Mouse (Mus musculus): ENCODE measurements at regions not wholly inside any gene's neighbourhood (a gene's known extent, or its start where the extent isn't known, plus 50 kb on each side); places are given as distances from the start of the nearest gene placed in this dataset.

DNA sequence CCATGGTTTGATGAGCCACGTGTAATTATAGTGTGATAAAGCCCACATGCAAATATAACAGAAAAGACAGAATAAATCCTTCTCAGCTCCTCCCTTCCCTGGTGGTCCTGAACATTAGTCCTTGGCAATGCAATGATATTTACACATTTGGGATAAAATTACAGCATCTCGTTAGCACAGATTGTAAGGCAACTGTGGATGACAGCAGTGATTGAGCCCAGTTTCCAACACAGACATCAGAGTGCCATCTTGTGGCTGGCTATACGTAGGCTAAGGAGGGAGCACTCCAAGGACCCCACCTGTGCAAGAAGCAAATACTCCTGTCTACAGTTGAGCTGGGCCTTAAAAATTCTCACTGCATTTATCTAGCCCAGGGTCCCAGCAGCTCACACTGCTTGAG lies 84.1 kb upstream of the Ercc4 start:
- no peak overlapping the region for H3K4me2 ChIP-seq
- H3K9me3 ChIP-seq, result no peaks in the 10 kb centered on the region
- H3K4me1 ChIP-seq, result 0 out of 2 replicates have a peak, but pooled peaks cover 4% of the 10 kb centered on the region
- no peaks in the 10 kb centered on the region for H3K36me3 ChIP-seq
- H3K9ac ChIP-seq, result no peak overlapping the region
- no peak for ATAC-seq (ENCODE audit: borderline replicate concordance, extremely low read depth, low FRiP score, low TSS enrichment)
- no peak overlapping the region for H3K4me3 ChIP-seq
- 31% methylated on average over 3 of the region's 3 CpGs for WGBS
- H3K27ac ChIP-seq, result no peak overlapping the region
- H3K27me3 ChIP-seq, result peaks cover 4% of the 10 kb centered on the region; the same call in 1 of the 2 replicates

DNA sequence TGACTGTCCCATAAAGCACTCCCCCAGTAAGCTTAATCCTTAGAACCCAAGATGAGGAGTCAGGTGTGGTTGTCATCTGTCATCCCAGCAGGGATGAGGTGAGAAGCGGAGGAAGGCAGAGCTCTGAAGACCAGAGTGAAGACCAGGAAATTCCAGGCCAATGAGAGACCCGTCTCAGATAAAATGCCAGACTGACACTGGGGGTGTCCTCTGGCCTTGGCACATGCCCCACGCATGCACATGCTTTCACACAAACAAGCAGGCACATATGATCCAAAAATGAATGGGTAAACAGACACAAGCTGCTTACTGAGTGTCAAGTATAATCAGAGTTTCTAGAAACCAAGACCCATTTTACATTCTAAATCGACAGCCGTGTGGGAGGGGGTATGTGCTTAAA lies 75.3 kb upstream of the Ercc4 start:
- Histone ChIP-seq H3K9me3 (no peaks in the 10 kb centered on the region), H3K9ac (no peak overlapping the region), H3K4me3 (no peak overlapping the region), H3K27me3 (no peaks in the 10 kb centered on the region), H3K4me2 (no peak overlapping the region), H3K27ac (no peak overlapping the region), H3K4me1 (0 out of 2 replicates have a peak, but pooled peaks cover 4% of the 10 kb centered on the region), H3K36me3 (no peaks in the 10 kb centered on the region)
- ATAC-seq (ENCODE audit: borderline replicate concordance, extremely low read depth, low FRiP score, low TSS enrichment), result no peak
- 63% methylated on average over 5 of the region's 5 CpGs for WGBS

- Histone ChIP-seq H3K4me2 (no peak overlapping the region), H3K27ac (no peak overlapping the region), H3K9ac (no peak overlapping the region), H3K36me3 (no peaks in the 10 kb centered on the region), H3K4me3 (no peak overlapping the region), H3K9me3 (no peaks in the 10 kb centered on the region), H3K4me1 (peaks cover 4% of the 10 kb centered on the region; the same call in 1 of the 2 replicates), H3K27me3 (no peaks in the 10 kb centered on the region)
- WGBS, result 84% methylated on average over 4 of the region's 4 CpGs
- ATAC-seq (ENCODE audit: borderline replicate concordance, extremely low read depth, low FRiP score, low TSS enrichment), result no peak
These were observed 72.9 kb upstream of the Ercc4 start for GRCm38 (mm10) chr16:13036596-13036995.

- WGBS, result 25% methylated on average over 15 of the region's 15 CpGs
- Histone ChIP-seq H3K9me3 (no peaks in the 10 kb centered on the region), H3K27me3 (no peaks in the 10 kb centered on the region), H3K36me3 (no peaks in the 10 kb centered on the region), H3K9ac (no peak overlapping the region), H3K4me2 (peak overlapping the region; percentile 23; the same call in 1 of the 2 replicates), H3K4me3 (no peak overlapping the region), H3K4me1 (peaks cover 4% of the 10 kb centered on the region; the same call in 1 of the 2 replicates), H3K27ac (peak overlapping the region; percentile 45)
- ATAC-seq (ENCODE audit: borderline replicate concordance, extremely low read depth, low FRiP score, low TSS enrichment), result peak; percentile 52; the same call in 1 of the 2 replicates
These were observed 69.0 kb upstream of the Ercc4 start for GRCm38 (mm10) chr16:13040312-13041100.

- peaks cover 4% of the 10 kb centered on the region; the same call in 1 of the 2 replicates for H3K4me1 ChIP-seq
- no peaks in the 10 kb centered on the region for H3K27me3 ChIP-seq
- H3K27ac ChIP-seq, result no peak overlapping the region
- H3K4me2 ChIP-seq, result no peak overlapping the region
- 48% methylated on average over 3 of the region's 3 CpGs for WGBS
- H3K4me3 ChIP-seq, result no peak overlapping the region
- no peak for ATAC-seq (ENCODE audit: borderline replicate concordance, extremely low read depth, low FRiP score, low TSS enrichment)
- no peak overlapping the region for H3K9ac ChIP-seq
- H3K9me3 ChIP-seq, result no peaks in the 10 kb centered on the region
- no peaks in the 10 kb centered on the region for H3K36me3 ChIP-seq
These were observed 68.1 kb upstream of the Ercc4 start for GRCm38 (mm10) chr16:13041356-13041755.

GRCm38 (mm10) chr16:13045079-13045590 lies 64.3 kb upstream of the Ercc4 start:
- 64% methylated on average over 10 of the region's 10 CpGs for WGBS
- ATAC-seq (ENCODE audit: borderline replicate concordance, extremely low read depth, low FRiP score, low TSS enrichment), result no peak

GRCm38 (mm10) chr16:13046366-13047120 lies 62.9 kb upstream of the Ercc4 start:
- Histone ChIP-seq H3K4me2 (no peak overlapping the region), H3K4me3 (no peak overlapping the region), H3K36me3 (no peaks in the 10 kb centered on the region), H3K9me3 (no peaks in the 10 kb centered on the region), H3K27ac (no peak overlapping the region), H3K4me1 (no peaks in the 10 kb centered on the region), H3K9ac (no peak overlapping the region), H3K27me3 (no peaks in the 10 kb centered on the region)
- WGBS, result 68% methylated on average over 6 of the region's 6 CpGs
- no peak for ATAC-seq (ENCODE audit: borderline replicate concordance, extremely low read depth, low FRiP score, low TSS enrichment)

More at GRCm38 (mm10) chr16:13045079-13045590, 64.3 kb upstream of the Ercc4 start:
- Histone ChIP-seq H3K27ac (no peak overlapping the region), H3K4me1 (peaks cover 2% of the 10 kb centered on the region; the same call in 1 of the 2 replicates), H3K4me2 (no peak overlapping the region), H3K9me3 (no peaks in the 10 kb centered on the region), H3K36me3 (no peaks in the 10 kb centered on the region), H3K27me3 (no peaks in the 10 kb centered on the region), H3K4me3 (no peak overlapping the region), H3K9ac (no peak overlapping the region)

- no peaks in the 10 kb centered on the region for H3K4me1 ChIP-seq
- ATAC-seq (ENCODE audit: borderline replicate concordance, extremely low read depth, low FRiP score, low TSS enrichment), result no peak
- H3K9ac ChIP-seq, result no peak overlapping the region
- no peaks in the 10 kb centered on the region for H3K9me3 ChIP-seq
- no peaks in the 10 kb centered on the region for H3K27me3 ChIP-seq
- H3K27ac ChIP-seq, result no peak overlapping the region
- H3K4me2 ChIP-seq, result no peak overlapping the region
- H3K36me3 ChIP-seq, result no peaks in the 10 kb centered on the region
- whole genome bisulfite sequencing, result 81% methylated on average over 4 of the region's 4 CpGs
- no peak overlapping the region for H3K4me3 ChIP-seq
These were observed 60.2 kb upstream of the Ercc4 start for GRCm38 (mm10) chr16:13049321-13049720.

DNA sequence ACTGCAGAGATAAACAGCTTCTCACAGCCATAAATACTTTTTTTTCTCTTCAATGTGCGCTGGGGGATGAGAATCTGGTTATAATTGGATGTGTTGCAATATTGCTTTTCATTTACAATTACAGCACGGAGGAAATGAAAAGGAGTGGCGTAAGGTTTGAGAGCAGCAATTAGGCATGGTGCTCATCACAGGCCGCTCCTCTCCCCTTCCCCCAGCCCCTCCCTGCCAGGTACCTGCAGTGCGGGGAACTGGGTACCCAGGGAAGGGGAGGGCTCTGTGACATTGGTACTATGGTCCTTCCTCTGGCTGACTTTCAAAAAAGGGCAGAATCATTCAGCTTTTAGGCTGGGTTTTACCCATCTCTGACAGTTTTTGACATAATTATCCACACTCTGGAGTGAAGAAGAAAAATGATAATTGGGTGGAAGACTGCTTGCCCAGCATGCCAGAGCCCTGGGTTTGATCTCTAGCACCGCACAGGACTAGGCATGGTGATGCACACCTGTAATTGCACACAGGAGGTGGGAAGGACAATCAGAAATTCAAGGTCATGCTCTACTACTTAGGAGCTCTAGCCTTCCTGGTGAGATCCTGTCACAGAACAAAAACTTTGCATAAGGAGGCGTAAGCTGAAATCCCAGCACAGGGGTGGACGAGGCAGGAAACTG lies 59.1 kb upstream of the Ercc4 start:
- Histone ChIP-seq H3K27ac (no peak overlapping the region), H3K4me2 (no peak overlapping the region), H3K9me3 (no peaks in the 10 kb centered on the region), H3K36me3 (no peaks in the 10 kb centered on the region), H3K27me3 (no peaks in the 10 kb centered on the region), H3K4me3 (no peak overlapping the region), H3K9ac (no peak overlapping the region), H3K4me1 (no peaks in the 10 kb centered on the region)
- no peak for ATAC-seq (ENCODE audit: borderline replicate concordance, extremely low read depth, low FRiP score, low TSS enrichment)
- 68% methylated on average over 8 of the region's 8 CpGs for WGBS

- no peaks in the 10 kb centered on the region for H3K4me1 ChIP-seq
- ATAC-seq (ENCODE audit: borderline replicate concordance, extremely low read depth, low FRiP score, low TSS enrichment), result no peak
- no peaks in the 10 kb centered on the region for H3K9me3 ChIP-seq
- 62% methylated on average over 7 of the region's 7 CpGs for WGBS
- no peak overlapping the region for H3K9ac ChIP-seq
- no peak overlapping the region for H3K4me2 ChIP-seq
- no peak overlapping the region for H3K27ac ChIP-seq
- H3K36me3 ChIP-seq, result no peaks in the 10 kb centered on the region
- H3K4me3 ChIP-seq, result no peak overlapping the region
- H3K27me3 ChIP-seq, result no peaks in the 10 kb centered on the region
These were observed 54.5 kb upstream of the Ercc4 start for GRCm38 (mm10) chr16:13054956-13055355.

Data from lung, embryonic 15.5 days (tissue).